Mouse (Mus musculus) megakaryocyte progenitor cell, adult 5-6 weeks (primary cell): ENCODE measurements around the gene Spcs2. TPM values are rescaled to one million over a fixed set of nuclear protein-coding genes. Genes with fewer than 3 reads are reported as not detected.

Experiments
- ATAC-seq: replicated peaks from 2 replicates; pipeline ENCODE4 v1.8.0; 2016; ENCODE audit warnings: mild to moderate bottlenecking, moderate TSS enrichment, inconsistent platforms; ENCODE audit not compliant: poor library complexity
- total RNA-seq, 2 experiments: library from RNA; stranded (forward) in 1 of 2; stranded (reverse) in 1 of 2; fragments of 157-497, 149-512 nt in 1 of 2; fragments of 200-1000 nt in 1 of 2; gene quantifications; 2 replicates each; pipeline versions ENCODE4 v1.2.3 to v1.2.4; 2015 to 2017

Gene Spcs2
- total RNA-seq, 2 experiments from 2014 or later: 255 to 372 TPM

DNA sequence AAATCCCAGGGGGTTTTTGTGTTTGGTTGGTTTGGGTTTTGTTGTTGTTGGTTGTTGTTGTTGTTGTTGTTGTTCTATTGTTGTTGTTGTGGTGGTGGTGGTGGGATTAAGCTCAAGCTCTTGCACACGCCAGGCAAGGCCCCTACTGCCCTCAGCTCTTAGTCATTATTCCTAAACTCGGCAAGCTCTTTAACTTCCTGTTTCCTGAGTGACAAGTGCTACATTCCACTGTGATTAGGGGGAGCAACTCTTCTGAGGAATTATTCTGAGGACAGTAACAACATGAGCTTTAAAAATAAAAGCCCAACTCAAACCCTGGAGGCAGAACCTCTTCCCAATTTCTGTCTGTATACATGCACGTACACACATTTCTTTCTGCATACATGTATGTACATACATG, 2.0 kb upstream of the Spcs2 start:
- peak; percentile 59; the same call in 1 of the 2 replicates for ATAC-seq

DNA sequence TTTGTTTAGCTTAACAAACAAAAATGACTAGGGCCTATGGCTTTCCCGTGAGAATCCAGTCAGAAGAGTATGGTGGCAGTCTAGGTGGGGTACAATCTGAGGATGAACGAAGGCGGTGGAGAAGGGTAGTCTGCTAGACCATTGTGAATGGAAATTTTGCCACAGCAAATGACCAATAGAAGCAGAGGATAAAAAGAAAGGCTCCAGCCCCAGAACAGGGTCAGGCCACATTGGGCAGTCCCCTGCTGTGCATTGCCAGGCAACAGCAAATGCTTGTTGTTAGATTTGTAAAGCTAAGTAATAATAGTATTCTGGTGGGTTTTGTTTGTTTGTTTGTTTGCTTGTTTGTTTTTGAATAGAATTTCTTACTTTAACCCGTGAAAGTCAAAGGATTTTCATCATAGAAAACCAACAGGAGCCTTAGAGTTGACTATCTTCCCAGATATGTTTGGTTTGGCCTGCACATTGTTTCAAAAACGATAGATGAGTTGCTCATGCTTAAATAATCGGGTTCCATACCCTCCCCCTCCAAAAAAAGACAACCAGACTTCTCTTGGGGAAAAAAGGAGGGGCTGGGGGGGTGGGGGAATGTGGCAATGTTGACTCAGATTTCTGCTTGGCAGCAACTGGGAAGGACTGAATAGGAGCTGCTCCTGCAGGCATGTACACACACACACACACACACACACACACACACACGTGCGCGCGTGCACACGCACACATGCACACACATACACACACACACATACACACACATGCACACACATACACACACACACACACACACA, 1.2 kb upstream of the Spcs2 start:
- ATAC-seq: no peak

DNA sequence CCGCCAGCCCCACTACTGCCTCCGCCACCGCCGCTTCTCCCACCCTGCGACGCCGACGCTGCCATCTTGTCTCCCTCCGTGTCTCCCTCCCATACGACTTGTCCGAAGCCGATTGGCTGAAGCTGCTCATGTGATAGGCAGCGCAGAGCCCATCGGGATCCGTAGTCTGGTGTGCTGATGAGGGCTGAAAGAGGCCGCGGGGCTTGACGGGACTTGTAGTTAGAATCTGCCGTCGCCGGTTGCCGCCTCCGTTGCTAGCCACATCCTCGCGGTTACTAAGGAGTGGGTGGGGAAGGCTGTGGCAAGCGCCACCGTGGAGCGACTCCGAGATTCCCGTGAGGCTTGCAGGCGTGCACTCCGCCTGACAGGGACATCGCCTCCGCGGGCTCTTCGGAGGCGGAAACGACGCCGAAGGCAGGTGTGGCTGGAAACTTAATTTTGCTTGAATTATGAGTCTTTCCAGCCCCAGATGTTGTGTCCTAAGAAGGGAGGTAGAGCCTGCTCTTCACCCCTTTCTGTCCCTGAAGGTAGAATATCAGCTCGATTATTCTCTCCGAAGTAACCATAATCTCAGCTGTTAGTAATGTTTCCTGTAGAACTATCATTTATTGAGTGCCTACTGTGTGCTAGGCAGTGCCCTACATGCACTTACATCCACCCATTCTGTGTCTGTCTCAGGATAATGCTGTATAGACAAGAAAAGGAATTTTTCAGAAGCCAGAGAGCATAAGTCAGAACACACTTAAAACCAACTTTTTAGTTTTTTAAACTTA, 4.3 kb downstream of the Spcs2 start, which contains the start of gene Xrra1:
Xrra1 (plus strand) TSS at position 304 of the 773 bp plus-strand sequence.
- ATAC-seq: peak; percentile 97

DNA sequence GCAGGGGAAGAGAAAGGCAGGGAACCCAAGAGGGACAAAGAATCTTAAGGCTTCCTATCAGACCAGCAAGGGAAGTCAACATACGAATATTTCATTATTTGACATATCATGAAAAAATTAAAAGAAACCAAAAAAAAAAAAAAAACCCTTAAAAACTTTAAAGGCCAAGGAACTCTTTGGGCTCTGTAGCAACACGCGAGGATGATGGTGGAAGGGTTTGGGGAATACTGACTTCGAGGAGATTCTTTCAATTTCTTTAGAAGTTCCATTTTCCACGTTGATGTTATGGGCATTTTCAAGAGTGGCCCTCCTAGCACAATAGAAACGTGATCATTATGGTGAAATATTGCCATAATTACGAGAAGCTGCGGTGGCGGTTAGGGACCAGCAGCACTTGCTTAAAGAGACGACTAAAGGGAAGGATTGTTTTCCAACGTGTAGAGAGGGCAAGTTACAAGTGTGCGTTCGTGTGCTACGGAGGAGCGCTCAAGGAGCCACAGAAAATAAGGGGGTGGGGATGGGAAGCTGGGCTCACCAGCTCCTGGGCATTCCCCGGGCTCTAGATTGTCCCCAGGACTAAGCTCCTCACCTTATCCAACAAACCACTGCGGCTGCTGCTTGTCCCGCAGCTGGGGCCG, 5.0 kb downstream of the Spcs2 start:
- ATAC-seq: peak; percentile 9; the same call in 1 of the 2 replicates

DNA sequence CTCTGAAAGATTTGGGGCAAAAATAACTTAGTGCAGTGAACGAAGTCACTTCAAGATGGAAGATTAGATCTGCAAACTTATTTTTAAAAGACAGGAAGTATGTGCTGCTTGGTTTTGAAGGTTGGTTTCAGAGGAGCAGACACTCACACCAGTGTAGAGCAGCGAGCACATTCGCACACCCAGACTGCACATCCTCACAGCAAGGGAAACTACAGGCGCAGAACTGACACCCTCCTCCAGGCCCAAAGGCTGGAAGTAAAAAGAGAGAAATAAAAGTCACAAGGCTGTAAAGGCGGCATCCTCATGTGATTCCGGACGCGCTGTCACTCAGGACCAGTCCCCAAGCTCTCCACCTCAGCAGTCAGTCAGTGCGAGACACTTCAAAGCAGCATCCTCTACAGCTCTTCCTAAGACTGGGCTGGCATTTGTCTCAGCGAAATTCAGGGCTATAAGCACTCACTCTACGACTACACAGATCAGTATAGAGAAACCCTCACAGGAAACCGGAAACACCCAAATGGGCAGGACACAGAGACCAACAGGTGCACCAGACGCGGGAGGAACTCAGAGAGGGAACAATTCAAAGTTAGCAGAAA, 6.9 kb downstream of the Spcs2 start:
- ATAC-seq: no peak

DNA sequence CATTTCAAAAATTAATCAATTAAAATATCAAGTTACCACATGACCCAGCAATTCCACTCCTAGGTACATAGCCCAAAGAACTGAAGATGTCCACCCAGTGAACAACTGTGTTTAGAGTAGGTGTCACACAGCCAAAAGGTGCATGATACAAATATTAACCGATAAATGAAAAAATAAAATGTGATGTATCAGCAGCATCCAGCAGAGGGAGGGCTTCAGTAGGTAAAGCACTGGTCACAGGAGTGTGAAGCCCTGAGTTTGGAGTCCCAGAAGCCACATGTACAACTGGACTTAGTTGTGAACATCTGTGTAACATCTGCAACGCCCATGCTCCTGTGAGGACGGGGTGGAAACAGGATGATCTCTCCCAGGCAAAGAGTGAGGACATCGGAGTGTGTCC, 9.0 kb downstream of the Spcs2 start:
- no peak for ATAC-seq

DNA sequence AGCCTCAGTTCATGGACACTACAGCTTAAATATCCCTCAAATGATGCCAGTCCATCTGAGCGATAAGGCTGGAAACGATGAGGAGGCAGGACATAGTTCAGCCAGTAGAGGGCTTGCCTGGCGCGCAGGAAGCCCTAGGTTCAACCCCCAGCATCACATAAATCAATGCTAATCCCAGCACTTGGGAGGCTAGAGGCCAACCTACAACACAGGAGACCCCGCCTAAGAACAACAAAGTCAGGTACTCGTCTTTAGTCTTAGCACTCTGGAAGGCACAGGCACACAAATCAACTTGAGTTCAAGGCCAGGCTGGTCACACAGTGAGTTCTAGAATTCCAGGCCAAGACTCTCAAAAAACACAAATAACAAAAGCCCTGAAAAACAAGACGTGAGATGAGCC, 9.9 kb downstream of the Spcs2 start:
- ATAC-seq: no peak

DNA sequence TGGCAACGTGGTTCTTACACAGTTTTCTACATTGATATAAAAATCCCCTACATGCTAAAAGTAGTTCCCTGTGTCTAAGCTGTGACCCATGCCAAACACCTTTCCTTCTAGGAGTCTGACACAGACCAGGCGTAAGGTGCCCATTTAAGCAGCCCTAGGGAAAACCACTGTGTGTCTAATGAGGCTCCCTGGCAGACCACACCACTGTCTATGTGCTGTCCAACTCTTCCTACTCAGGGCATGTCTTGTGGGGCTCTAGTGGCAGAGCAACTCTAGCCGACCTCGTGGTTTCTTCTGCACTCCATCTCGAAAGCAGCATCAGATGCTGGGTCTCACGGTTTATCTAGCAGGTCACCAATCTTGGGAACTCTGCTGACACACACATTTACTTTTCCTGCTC, 11.6 kb downstream of the Spcs2 start:
- ATAC-seq: no peak

DNA sequence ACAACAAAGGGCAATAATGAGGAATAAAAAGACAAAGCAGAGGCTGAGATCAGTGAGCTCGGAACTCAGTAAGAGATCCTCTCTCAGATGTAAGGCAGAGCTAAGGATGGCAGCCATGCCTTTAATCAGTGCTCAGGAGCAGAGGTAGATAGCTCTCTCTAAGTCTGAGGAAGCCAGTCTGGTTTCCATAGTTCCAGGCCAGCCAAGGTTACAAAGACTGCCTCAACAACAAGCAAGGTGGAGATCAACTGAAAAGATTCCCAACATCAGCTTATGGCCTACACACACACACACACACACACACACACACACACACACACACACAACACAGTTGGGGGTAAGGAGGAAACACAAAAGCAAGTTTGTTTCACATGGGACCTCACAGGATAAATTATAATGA, 12.1 kb downstream of the Spcs2 start:
- no peak for ATAC-seq

DNA sequence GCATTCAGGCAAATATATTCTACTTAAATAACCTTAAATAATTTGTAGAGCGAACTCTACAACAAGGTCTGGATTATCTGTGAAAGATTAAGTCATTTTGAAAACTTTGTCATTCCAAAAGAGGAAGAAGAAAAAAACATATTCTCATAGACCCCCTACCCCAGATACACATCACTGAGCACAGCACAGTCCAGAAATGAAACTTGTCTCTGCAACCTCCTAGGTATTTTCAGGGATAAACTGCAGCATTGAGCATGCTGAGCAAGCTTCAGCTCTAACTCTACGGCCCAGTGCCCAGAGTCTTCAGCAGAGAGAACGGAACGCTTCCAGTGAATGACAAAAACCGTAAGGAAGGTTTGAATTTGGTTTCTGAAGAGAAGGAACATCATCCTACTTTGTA, 12.7 kb downstream of the Spcs2 start:
- no peak for ATAC-seq

DNA sequence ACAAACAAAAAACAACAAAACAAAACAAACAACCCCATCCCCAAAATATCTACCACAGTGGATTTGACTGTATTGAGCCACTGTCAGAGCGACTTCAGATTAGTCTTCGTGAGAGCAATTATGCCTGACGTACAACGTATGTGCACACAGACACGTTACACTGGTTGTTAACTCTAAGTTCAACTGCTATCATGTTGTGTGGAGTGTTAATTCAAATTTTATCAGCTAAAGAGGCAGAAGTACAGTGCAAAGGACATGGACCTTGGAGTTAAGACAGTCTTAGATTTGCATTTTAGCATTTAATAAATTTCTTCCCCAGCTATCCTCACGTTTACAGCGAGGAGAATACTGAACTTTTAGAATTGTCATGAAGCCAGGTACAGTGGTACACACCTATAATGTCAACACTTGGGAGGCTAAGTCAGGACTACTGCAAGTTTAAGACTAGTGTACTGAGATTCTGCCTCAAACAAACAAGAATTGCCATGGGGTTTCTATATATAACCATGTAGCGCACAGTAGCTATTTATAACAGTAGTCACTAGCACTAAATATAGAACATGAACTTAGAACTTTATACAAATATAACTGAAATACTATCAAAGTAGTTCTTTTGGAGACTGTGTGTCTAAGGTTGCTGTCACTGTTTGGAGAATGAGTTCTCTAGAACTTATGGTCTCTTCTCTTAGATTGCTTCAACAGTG, 17.6 kb downstream of the Spcs2 start:
- ATAC-seq: no peak

DNA sequence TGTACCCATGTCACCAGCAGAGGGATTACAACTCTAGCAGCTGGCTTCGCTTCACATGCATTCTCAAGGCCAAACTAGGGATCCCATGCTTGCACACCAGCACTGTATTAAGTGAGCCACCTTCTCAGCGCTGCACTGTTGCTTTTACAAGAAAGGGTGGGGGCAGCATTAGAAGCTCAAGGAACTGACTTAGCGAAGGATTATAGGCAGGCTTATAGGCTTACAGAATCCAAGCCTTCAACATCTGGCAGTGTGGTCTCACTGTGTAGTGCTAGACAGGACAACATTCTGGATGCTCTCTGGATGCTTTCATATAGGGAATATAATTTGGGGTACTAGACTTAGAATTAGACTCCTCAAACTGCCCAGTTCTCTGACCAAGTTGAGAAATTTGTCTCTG, 25.0 kb downstream of the Spcs2 start:
- ATAC-seq: no peak

DNA sequence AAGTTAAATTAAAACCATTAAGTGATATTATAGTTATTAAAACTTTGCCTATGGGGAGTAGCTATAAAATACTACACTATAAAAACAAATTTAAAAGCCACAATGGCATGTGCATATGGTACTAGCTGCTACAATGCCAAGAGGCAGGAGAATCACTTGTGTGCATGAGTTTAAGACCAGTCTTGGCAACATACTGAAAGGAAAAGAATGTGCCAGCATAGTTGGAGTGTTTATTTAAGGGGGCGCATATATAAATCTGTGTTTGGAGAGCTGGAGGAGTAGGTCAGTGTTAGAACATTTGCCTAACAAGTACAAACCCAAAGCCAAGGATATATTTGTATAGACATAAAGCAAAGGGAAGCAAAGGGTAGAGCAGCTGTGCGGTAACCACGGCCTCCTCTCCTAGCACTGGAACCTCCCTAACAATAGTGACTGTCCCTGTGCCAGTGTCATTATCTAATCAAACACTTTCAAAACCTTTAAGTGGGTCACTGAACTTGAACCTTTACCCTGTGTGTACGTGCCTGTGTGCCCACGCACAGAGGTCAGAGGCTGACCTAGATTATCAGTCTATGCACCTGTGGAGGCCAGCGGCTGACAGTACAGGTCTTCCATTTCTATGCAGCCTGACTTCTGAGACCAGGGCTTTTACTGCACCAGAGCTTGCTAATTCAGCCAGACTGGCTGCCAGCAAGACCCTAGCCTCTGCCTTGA, 25.7 kb downstream of the Spcs2 start:
- no peak for ATAC-seq

DNA sequence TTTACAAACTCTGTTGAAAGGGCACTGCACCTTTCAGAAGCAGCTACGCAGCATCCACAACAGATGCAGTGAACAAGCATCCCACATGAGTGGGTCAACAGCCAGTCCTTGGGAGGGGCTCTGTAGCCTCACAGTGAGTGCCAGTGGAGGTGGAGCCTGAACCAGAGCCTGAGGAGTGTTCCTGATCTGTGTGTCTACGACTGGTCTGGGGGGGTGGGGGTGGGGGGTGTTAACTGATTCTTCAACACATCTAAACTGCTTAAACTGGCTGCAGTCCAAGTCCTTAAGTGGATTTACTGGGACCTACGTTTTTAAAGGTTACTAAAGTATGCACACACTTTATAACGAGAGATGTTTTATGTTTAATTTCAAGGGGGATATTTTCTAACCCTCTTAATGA, 26.5 kb downstream of the Spcs2 start:
- no peak for ATAC-seq

DNA sequence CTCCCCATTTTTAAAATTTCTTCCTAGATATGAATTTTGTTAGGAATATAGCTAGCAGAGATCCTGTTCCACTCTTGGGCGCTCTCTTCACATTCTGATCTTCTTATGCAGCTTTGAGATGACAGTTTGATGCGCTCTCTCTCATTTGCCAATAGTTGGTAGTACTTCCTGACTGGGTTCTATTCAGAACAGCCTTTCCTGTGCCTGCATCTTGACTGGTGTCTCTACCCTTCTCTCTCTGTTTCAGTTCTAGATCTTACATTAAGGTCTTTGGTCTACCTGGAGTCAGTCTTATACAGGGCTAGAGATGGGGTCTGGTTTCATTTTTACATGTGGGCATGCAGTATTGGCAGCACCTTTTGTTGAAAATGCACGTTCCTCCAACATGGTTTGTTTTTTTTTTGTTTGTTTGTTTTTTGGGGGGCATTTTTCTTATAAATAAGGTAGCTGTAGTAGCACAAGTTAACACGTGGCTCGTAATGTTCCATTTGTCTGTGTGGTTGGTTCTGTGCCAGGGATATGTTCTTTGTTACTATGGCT, 28.9 kb downstream of the Spcs2 start:
- ATAC-seq: no peak

DNA sequence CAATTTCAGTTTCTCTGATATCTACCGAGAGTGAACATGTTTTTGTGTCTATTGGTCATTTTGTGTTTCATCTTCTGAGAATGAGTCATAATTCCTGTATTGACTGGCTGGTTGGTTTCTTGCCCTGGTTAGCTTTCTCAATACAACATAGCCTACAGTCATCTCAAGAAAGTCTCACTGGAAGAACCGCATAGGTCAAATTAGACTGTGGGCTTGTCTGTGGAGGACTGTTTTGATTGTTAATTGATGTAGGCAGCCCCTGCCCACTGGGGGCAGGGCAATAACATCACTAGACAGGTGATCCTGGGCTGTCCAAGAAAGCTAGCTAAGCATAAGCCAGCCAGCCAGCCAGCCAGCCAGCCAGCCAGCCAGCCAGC, 29.4 kb downstream of the Spcs2 start:
- no peak for ATAC-seq

DNA sequence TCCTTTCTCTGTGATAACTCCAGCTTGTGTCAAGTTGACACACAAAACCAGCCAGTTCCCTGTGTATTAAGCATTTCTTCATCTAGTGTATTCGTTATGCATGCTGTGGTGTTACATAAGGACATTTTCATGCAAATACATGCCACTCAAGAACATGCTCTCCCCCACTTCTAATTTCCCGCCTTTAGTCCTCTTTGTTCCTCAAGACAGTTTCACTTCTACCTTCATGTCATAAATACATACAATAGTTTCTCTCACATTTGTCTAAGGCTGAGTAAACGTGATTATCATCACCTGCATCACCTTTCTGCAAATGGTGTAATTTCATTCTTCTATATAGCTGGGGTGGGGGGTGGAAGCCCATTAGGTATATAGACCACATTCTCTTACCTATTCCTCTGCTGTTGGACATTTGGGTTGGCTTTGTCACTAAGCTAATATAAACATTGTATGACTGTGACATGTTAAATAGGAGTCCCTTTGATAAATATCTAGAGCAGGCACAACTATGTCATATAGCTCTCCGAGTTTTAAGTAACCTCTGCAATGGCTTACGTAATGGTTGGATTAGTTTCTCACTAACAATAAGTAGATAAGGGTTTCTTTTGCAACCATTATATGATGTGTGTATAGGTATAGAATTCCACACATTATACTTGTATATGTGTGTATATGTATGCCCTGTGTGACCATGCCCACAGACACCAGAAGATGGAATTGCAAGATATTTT, 30.0 kb downstream of the Spcs2 start:
- ATAC-seq: no peak

DNA sequence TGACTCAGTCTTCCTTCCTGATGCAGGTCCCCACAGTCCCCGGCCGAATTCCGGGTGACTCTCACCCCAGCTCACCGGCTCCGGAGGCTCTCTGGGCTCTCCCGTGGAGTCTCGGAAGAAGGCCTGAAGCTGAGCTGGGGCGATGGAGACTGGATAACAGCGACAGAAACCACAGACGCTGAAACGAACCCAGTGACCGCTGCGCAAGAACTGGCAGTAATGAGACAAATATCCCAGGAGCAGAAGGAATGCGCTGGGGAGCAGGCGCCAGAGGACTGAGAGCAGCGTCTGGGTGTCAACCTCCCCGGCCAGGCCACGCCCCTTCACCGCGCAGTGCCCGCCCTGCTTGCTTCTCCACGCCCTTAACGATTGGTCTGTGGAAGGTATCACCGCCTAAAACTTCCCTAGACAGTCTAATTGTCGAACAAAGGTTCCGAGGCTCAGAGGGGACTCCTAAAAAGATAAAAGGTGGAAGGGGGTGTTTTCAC, 35.1 kb downstream of the Spcs2 start, which contains the start of gene Neu3:
Neu3 (minus strand) TSS at position 335 of the 488 bp plus-strand sequence.
- ATAC-seq: peak; percentile 96

DNA sequence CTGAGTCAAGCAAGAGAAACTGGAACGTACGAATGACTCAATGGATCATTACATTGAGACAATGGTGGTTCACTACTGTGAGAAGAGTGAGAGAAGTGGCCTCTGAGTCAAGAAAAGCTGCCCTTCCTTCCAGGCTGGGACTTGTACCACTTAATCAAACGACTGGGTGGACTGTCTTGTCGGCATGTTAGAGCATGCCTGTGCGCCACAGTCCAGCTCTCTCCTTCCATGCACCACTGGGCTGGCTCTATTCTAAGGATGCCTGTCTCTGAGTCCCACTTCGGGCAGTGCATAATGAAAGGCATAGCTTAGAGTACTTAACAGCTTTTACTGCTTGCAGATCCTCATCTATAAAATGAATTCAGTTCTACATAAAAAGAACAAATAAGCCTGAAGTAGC, 37.2 kb downstream of the Spcs2 start:
- ATAC-seq: no peak
